ENCODE assay signal across 27 mouse cellular contexts in genomic region chr12:33024524-33024923, GRCm38 (mm10).
"Had no signal": no experiment of that assay in that cellular context is flagged by ENCODE, and none has a peak within 500 bp of the region (broad histone marks: within the 10 kb centered on the region; RNA-seq: fewer than 3 reads in every experiment).

No protein-coding gene starts in this region.

- H3K4me3 ChIP-seq: gastrocnemius, adult 2 months; heart, adult 2 months; heart, embryonic 13.5 days; heart, embryonic 15.5 days; hindbrain, embryonic 13.5 days; hindbrain, embryonic 15.5 days; layer of hippocampus, adult 2 months; left cerebral cortex, adult 2 months; limb, embryonic 12.5 days; liver, embryonic 13.5 days had no signal

- H3K9ac ChIP-seq: heart, embryonic 13.5 days; heart, embryonic 15.5 days; hindbrain, embryonic 13.5 days; hindbrain, embryonic 15.5 days; limb, embryonic 12.5 days; liver, embryonic 13.5 days had no signal

- H3K36me3 ChIP-seq: heart, embryonic 13.5 days; heart, embryonic 15.5 days; hindbrain, embryonic 13.5 days; hindbrain, embryonic 15.5 days; limb, embryonic 12.5 days; liver, embryonic 13.5 days had no signal

- DNase-seq: gastrocnemius, adult 2 months; gastrocnemius, postnatal 10 days; gastrocnemius, postnatal 25 days; heart, adult 11 months; heart, adult 2 months; heart, postnatal 14 days; heart, postnatal 36 days; kidney, adult 11 months; kidney, adult 2 months; kidney, adult 9 months; kidney, postnatal 10 days; kidney, postnatal 25 days; kidney, postnatal 4 days; left cerebral cortex, postnatal 4 days; liver; liver, embryonic 13.5 days had no signal

- H3K27ac ChIP-seq: gastrocnemius, adult 2 months; heart, adult 2 months; heart, embryonic 13.5 days; heart, embryonic 15.5 days; hindbrain, embryonic 13.5 days; hindbrain, embryonic 15.5 days; hindbrain, postnatal 0 days; layer of hippocampus, adult 2 months; left cerebral cortex, adult 2 months; limb, embryonic 12.5 days; liver, embryonic 13.5 days had no signal

- H3K4me2 ChIP-seq: heart, embryonic 11.5 days; heart, embryonic 13.5 days; heart, embryonic 15.5 days; hindbrain, embryonic 13.5 days; hindbrain, embryonic 15.5 days; limb, embryonic 12.5 days; liver, embryonic 11.5 days; liver, embryonic 13.5 days had no signal

- ATAC-seq: hindbrain, postnatal 0 days; intestine, embryonic 16.5 days had no signal

- H3K9me3 ChIP-seq: heart, embryonic 13.5 days; heart, embryonic 15.5 days; hindbrain, embryonic 13.5 days; hindbrain, embryonic 15.5 days; liver, embryonic 13.5 days had no signal

- H3K4me1 ChIP-seq: liver, embryonic 13.5 days had no signal

- H3K27me3 ChIP-seq: heart, embryonic 15.5 days had no signal
